Mouse (Mus musculus): Measurements from ENCODE around the gene Gabrr1. TPM values are rescaled to one million over a fixed set of nuclear protein-coding genes. Genes with fewer than 3 reads are reported as not detected.

The Gabrr1 gene
- not detected in 2 replicates for polyA plus RNA-seq (2015; fragmentation: Nextera tagmentation; extraction: Ambion mirVana)

DNA sequence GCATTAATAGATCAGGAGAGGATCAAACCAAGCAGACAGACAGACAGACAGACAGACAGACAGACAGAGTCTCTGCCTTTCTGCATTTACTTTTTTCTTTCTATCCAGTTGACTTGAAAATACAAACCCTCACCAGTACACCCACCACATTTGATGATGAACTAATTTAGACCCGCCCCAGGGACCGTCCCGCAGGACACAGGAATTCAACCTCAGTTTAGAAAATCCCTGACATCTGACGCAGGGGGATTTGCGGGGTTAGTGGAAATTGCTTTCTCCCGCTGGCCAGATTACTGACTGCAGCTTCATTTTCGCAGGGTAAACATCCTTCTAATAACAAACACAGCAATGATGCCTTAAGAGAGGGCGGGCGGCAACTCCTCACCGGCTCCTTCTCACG is at the start of gene Gabrr1:
Gabrr1 (plus strand) TSS at position 301 of the 400 bp plus-strand sequence.

DNA sequence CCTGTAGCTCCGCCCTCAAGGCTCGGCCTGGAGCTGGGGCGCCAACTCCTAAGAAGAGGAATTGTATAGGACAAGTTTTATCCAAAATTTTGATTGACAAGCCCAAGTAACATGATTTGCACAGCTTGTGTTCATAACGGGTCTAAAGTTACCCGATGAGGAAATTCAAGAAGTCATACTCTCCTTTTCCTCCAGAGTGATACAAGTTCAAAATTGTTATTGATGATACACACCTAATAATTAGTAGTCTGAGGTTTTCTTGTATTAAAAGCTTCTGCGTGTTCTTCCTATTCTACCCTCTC is 57.4 kb downstream of the Gabrr1 start, which contains the start of gene Pm20d2:
Pm20d2 (minus strand) TSS at position 3 of the 302 bp plus-strand sequence.

DNA sequence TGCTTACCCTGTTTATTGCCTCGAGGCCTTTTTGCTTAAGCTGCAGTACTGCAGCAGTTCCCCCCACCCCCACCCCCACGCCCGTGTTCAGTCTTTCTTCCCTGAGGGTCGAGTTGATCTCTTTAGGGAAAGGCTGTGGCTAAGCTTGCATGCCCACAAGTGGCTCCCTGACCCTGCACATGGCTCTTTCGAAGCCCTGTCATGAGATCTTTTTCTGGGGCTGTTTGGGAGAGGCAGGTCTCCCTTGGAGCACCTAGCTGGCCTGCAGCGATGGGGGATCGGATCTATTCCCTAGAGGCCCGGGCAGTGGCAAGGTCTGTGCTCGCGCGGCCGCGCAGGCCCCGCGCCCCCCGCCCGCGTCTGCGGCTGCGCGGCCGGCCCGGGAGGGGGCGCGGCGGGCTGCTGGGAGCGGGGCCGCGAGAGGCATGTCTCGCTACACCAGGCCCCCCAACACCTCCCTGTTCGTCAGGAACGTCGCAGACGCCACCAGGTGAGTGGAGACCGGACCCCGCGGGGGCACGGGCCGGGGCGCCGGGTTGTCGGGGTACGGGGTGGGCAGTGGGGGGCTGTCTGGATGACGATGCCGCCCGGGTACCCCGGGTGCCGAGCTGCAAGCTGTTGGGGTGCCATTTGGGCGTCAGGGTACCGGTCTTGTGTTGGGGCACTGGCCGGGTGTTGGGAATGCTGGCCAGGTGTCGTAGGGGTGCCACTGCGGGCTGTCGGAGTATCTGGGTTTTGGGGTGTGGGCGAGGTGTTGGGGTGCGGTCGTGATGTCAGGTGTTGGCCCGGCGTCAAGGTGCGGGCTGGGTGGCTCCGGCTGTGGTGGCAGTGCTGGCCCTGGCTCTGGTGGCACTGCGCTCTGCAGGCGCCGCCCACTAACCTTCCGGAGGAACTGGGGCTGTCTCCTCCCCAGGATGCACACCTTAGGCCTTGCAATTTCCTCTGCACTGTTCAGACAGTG is 76.8 kb downstream of the Gabrr1 start, which contains the start of gene Srsf12:
Srsf12 (plus strand) TSS at position 111 of the 961 bp plus-strand sequence.

Other genes starting within 250 kb of the Gabrr1 start
- 0.52 and 0.63 TPM in 2 replicates for gene Ankrd6, start 181.7 kb upstream of the Gabrr1 start, polyA plus RNA-seq (2015; fragmentation: Nextera tagmentation; extraction: Ambion mirVana)
- 1.2 and 1.5 TPM in 2 replicates for gene Rragd, start 149.5 kb upstream of the Gabrr1 start, polyA plus RNA-seq (2015; fragmentation: Nextera tagmentation; extraction: Ambion mirVana)
- gene Ube2j1, start 101.1 kb upstream of the Gabrr1 start, polyA plus RNA-seq (2015; fragmentation: Nextera tagmentation; extraction: Ambion mirVana): 40.0 and 53.3 TPM in 2 replicates
- gene Gabrr2, start 69.5 kb upstream of the Gabrr1 start, polyA plus RNA-seq (2015; fragmentation: Nextera tagmentation; extraction: Ambion mirVana): 0.16 TPM in 1 of 2 replicates, not detected in the other
- 0.63 and 0.97 TPM in 2 replicates for gene Pm20d2, start 57.2 kb downstream of the Gabrr1 start, polyA plus RNA-seq (2015; fragmentation: Nextera tagmentation; extraction: Ambion mirVana)
- gene Srsf12, start 76.5 kb downstream of the Gabrr1 start, polyA plus RNA-seq (2015; fragmentation: Nextera tagmentation; extraction: Ambion mirVana): 0.21 and 0.52 TPM in 2 replicates
- 53.5 and 58.1 TPM in 2 replicates for gene Pnrc1, start 157.6 kb downstream of the Gabrr1 start, polyA plus RNA-seq (2015; fragmentation: Nextera tagmentation; extraction: Ambion mirVana)
- gene Rngtt, start 177.8 kb downstream of the Gabrr1 start, polyA plus RNA-seq (2015; fragmentation: Nextera tagmentation; extraction: Ambion mirVana): 8.5 and 10.3 TPM in 2 replicates